Mouse (Mus musculus) neural tube, embryonic 15.5 days (tissue): ENCODE data around the gene Nsa2. TPM values are rescaled to one million over a fixed set of nuclear protein-coding genes. Genes with fewer than 3 reads are reported as not detected.

ENCODE experiments used
- ATAC-seq: fragments of 200-750 bp; cut with Nextera tagmentation; 2 replicates; pipeline ENCODE4 v1.8.0; 2017; ENCODE audit warnings: mild to moderate bottlenecking, moderate TSS enrichment, moderate library complexity; ENCODE audit not compliant: low FRiP score
- H3K27ac ChIP-seq: fragments of 300-500 bp; sonication (generic); replicated peaks from 2 replicates; pipeline ENCODE4 v1.5.1; 2015; ENCODE audit warnings: mild to moderate bottlenecking, inconsistent platforms
- H3K27me3 ChIP-seq: fragments of 300-500 bp; sonication (generic); replicated peaks from 2 replicates; pipeline ENCODE4 v1.6.1; 2015; ENCODE audit warnings: inconsistent platforms
- H3K36me3 ChIP-seq: fragments of 300-500 bp; sonication (generic); 2 replicates; pipeline ENCODE4 v1.6.1; 2015; ENCODE audit warnings: inconsistent platforms
- H3K4me1 ChIP-seq: fragments of 300-500 bp; sonication (generic); 2 replicates; pipeline ENCODE4 v1.6.1; 2015; ENCODE audit warnings: inconsistent platforms
- H3K4me2 ChIP-seq: fragments of 300-500 bp; sonication (generic); 2 replicates; pipeline ENCODE4 v1.6.1; 2015; ENCODE audit warnings: inconsistent platforms, mild to moderate bottlenecking, moderate library complexity
- H3K4me3 ChIP-seq: fragments of 300-500 bp; sonication (generic); replicated peaks from 2 replicates; pipeline ENCODE4 v1.5.1; 2015; ENCODE audit warnings: mild to moderate bottlenecking, inconsistent platforms
- H3K9ac ChIP-seq: fragments of 300-500 bp; sonication (generic); replicated peaks from 2 replicates; pipeline ENCODE4 v1.6.1; 2015; ENCODE audit warnings: mild to moderate bottlenecking, inconsistent platforms
- H3K9me3 ChIP-seq: fragments of 300-500 bp; sonication (generic); replicated peaks from 2 replicates; pipeline ENCODE4 v1.6.1; 2016; ENCODE audit warnings: inconsistent platforms
- WGBS: fragments of 180-500 bp; shearing (Covaris S2); methylation state at CpG from one replicate; pipeline ENCODE4 v1.1.7; 2015; ENCODE audit warnings: mixed read lengths; 5-methylcytosine and 5-hydroxymethylcytosine counted together
- polyA plus RNA-seq: library from polyadenylated mRNA; unstranded; fragments of >200 nt; fragmentation: Nextera tagmentation; extraction: Ambion mirVana; gene quantifications from 2 replicates; pipeline ENCODE4 v1.2.1, GENCODE M21; 2015

Gene Nsa2
- polyA plus RNA-seq, 1 experiment from 2014 or later: 36.0 TPM

DNA sequence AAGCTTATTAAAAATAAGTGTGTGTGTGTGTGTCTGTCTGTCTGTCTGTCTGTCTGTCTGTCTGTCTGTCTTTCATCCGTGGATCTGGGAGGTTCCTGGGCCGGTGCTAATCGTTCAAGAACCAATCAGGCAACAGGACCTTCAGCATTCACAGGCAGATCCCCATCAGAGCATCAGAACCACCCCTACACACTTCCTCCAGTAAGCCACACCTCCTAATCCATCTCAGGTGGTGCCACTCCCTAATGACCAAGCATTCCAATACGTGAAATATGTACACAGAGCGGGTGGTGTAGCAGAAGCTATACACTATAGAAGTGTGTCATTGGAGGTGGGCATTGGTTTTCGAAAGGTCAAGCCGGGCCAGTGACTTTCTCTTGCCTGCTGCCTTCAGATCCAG, 55.3 kb downstream of the Nsa2 start:
- no peaks in the 10 kb centered on the region for H3K4me1 ChIP-seq
- H3K9ac ChIP-seq: no peak overlapping the region
- H3K4me2 ChIP-seq: no peak overlapping the region
- H3K27ac ChIP-seq: no peak overlapping the region
- no peaks in the 10 kb centered on the region for H3K27me3 ChIP-seq
- H3K36me3 ChIP-seq: no peaks in the 10 kb centered on the region
- ATAC-seq: no peak
- no peaks in the 10 kb centered on the region for H3K9me3 ChIP-seq
- no peak overlapping the region for H3K4me3 ChIP-seq
- 94% methylated on average over 7 of the region's 7 CpGs for WGBS

- no peaks in the 10 kb centered on the region for H3K27me3 ChIP-seq
- H3K9me3 ChIP-seq: no peaks in the 10 kb centered on the region
- 88% methylated on average over 3 of the region's 3 CpGs for WGBS
- H3K36me3 ChIP-seq: no peaks in the 10 kb centered on the region
- H3K4me2 ChIP-seq: no peak overlapping the region
- ATAC-seq: no peak
- no peak overlapping the region for H3K4me3 ChIP-seq
- no peak overlapping the region for H3K9ac ChIP-seq
- H3K4me1 ChIP-seq: no peaks in the 10 kb centered on the region
- H3K27ac ChIP-seq: no peak overlapping the region
Measured at GRCm38 (mm10) chr13:97080615-97081014, 57.1 kb downstream of the Nsa2 start.

- Histone ChIP-seq H3K36me3 (no peaks in the 10 kb centered on the region), H3K4me3 (no peak overlapping the region), H3K9me3 (no peaks in the 10 kb centered on the region), H3K4me2 (no peak overlapping the region), H3K27ac (no peak overlapping the region), H3K4me1 (no peaks in the 10 kb centered on the region), H3K27me3 (no peaks in the 10 kb centered on the region), H3K9ac (no peak overlapping the region)
- 85% methylated on average over 2 of the region's 2 CpGs for WGBS
- no peak for ATAC-seq
Measured at GRCm38 (mm10) chr13:97080201-97080600, 57.5 kb downstream of the Nsa2 start.

Other genes with a start within 250 kb of the Nsa2 start
- 0.08 and 0.20 TPM in 2 replicates for gene Gcnt4, start 213.2 kb downstream of the Nsa2 start, polyA plus RNA-seq
- gene 1700029F12Rik, start 103.6 kb downstream of the Nsa2 start, polyA plus RNA-seq: not detected in 2 replicates
- 25.9 and 30.5 TPM in 2 replicates for gene Fam169a, start 70.7 kb downstream of the Nsa2 start, polyA plus RNA-seq
- 1.1 and 1.3 TPM in 2 replicates for gene Gm6169, start 38.7 kb downstream of the Nsa2 start, polyA plus RNA-seq
- gene Gfm2, start within 50 bp of the Nsa2 start, polyA plus RNA-seq: 34.2 and 34.3 TPM in 2 replicates
- 54.5 and 66.1 TPM in 2 replicates for gene Hexb, start 60.4 kb upstream of the Nsa2 start, polyA plus RNA-seq
- 65.8 and 79.2 TPM in 2 replicates for gene Enc1, start 103.2 kb upstream of the Nsa2 start, polyA plus RNA-seq